ENCODE assay signal across 8 mouse cellular contexts in genomic region chr7:30552102-30553020, GRCm38 (mm10). TPM values are rescaled to one million over a fixed set of nuclear protein-coding genes. Genes with fewer than 3 reads are reported as not detected.
A peak's percentile ranks its signal among the peaks of the same experiment; 100 is the strongest.
DNase-seq lines count a peak whose midpoint lies in the region; ATAC-seq and TF ChIP-seq lines count a peak whose summit lies in the region.

Gene Hspb6 (plus strand): TSS chr7:30552178.
Gene Proser3 (minus strand): TSS chr7:30552299.

- intact Hi-C loops in heart, postnatal 25 days (cut with DNase I): no loop called here

- peak within 1 kb of the TSS; percentile 94 for H3K4me2 ChIP-seq in forebrain, embryonic 15.5 days (replicated peaks)

- DNase-seq in ES-E14 (ENCODE audit: low read depth, low spot score): peak; percentile 99
- peak; percentile 98 for DNase-seq in cerebellum, adult 11-12 months
- peak; percentile 95 for DNase-seq in heart, postnatal 25 days (ENCODE audit: low spot score)
- DNase-seq in layer of hippocampus, adult 18-20 months (ENCODE audit: low spot score in 2 of 2): peak; percentile 95 to 99
- peak; percentile 96 for DNase-seq in lung, adult 2 months
- peak; percentile 92 to 96 for DNase-seq in thymus, adult 18-20 months

- H3K27ac ChIP-seq in ES-E14 (ENCODE audit: insufficient read depth, low read depth, low read length, poor library complexity, severe bottlenecking): peak within 1 kb of the TSS; percentile 95
- H3K27ac ChIP-seq in forebrain, embryonic 15.5 days (replicated peaks): peak within 1 kb of the TSS; percentile 99

- H3K4me1 ChIP-seq in ES-E14 (ENCODE audit: control insufficient read depth in 2 of 2, insufficient read depth in 2 of 2, low read length in 2 of 2, poor library complexity in 1 of 2): peaks cover 0 to 8% of the 10 kb centered on the region in 2 experiments; a peak in 2 of 4 replicates
- peaks cover 21% of the 10 kb centered on the region for H3K4me1 ChIP-seq in forebrain, embryonic 15.5 days
- no peaks in the 10 kb centered on the region for H3K4me1 ChIP-seq in lung, adult 2 months (ENCODE audit: control insufficient read depth, insufficient read depth, low read length)

- peak within 1 kb of the TSS; percentile 85 for H3K9ac ChIP-seq in ES-E14 (ENCODE audit: insufficient read depth, low read depth, low read length, poor library complexity, severe bottlenecking)
- peak within 1 kb of the TSS; percentile 66 for H3K9ac ChIP-seq in forebrain, embryonic 15.5 days (replicated peaks)

- H3K9me3 ChIP-seq in ES-E14 (ENCODE audit: control insufficient read depth, insufficient read depth, low read depth, low read length): no peaks in the 10 kb centered on the region
- no peaks in the 10 kb centered on the region for H3K9me3 ChIP-seq in forebrain, embryonic 15.5 days

- H3K4me3 ChIP-seq in ES-E14 (ENCODE audit: insufficient read depth in 1 of 2, low read depth in 1 of 2, low read length in 2 of 2, poor library complexity in 1 of 2, severe bottlenecking in 1 of 2): peak within 1 kb of the TSS; percentile 89 to 95
- H3K4me3 ChIP-seq in forebrain, embryonic 15.5 days: peak within 1 kb of the TSS; percentile 74
- peak within 1 kb of the TSS; percentile 84 for H3K4me3 ChIP-seq in lung, adult 2 months (replicated peaks; ENCODE audit: extremely low read depth, low read depth, low read length)

- TF ChIP-seq POLR2A in lung, adult 2 months (IDR thresholded peaks at IDR 0.05; ENCODE audit: borderline replicate concordance, extremely low read depth, low read depth, low read length): peak; percentile 93; the same call in 1 of the 2 replicates

- no peaks in the 10 kb centered on the region for H3K27me3 ChIP-seq in forebrain, embryonic 15.5 days

- peaks cover 18% of the 10 kb centered on the region for H3K36me3 ChIP-seq in ES-E14 (ENCODE audit: control insufficient read depth, insufficient read depth, low read length, poor library complexity, severe bottlenecking)
- peaks cover 41% of the 10 kb centered on the region for H3K36me3 ChIP-seq in forebrain, embryonic 15.5 days

- in situ Hi-C loops in ES-E14 (cut with MboI; ENCODE audit: low sequenced_read_pairs in 2 of 2, unreplicated experiment in 2 of 2): no loop called here

- whole genome bisulfite sequencing in forebrain, embryonic 15.5 days: 1% methylated on average over 44 of the region's 44 CpGs
- WGBS in lung, adult 2 months: under 1% methylated on average over 44 of the region's 44 CpGs

- 0 out of 2 replicates have a peak, but pooled peaks have one; percentile 5 for TF ChIP-seq CTCF in lung, adult 2 months (IDR thresholded peaks at IDR 0.05; ENCODE audit: insufficient read depth, low read length)

- peak; percentile 96 for ATAC-seq in forebrain, embryonic 15.5 days (replicated peaks)
- peak; percentile 95 for ATAC-seq in neutrophil, adult 5-6 weeks (ENCODE audit: extremely low read depth, insufficient number of reproducible peaks, low FRiP score, poor library complexity, severe bottlenecking)

TF ChIP-seq in ES-E14, 5 proteins besides CTCF, POLR2A, EP300 and RAD21:
- peak; percentile 70; the same call in 1 of the 2 replicates for TF ChIP-seq HCFC1 (IDR thresholded peaks at IDR 0.05; ENCODE audit: borderline replicate concordance, insufficient read depth, low read length)
- TF ChIP-seq ZNF384 (IDR thresholded peaks at IDR 0.05; ENCODE audit: low read depth, low read length): no peak
- peak; percentile 86 for TF ChIP-seq CHD2 (IDR thresholded peaks at IDR 0.05; ENCODE audit: low read depth, low read length)

RNA-seq across cellular contexts. Expression of gene Hspb6, which starts in this region (rescaled TPM):
- 1.6 and 4.1 TPM in 2 replicates for total RNA-seq in ES-E14 (2012; rRNA removed)
- 9.3 and 10.4 TPM in 2 replicates for polyA plus RNA-seq in forebrain, embryonic 15.5 days (2015; fragmentation: Nextera tagmentation; extraction: Ambion mirVana)
- 100 to 1,000 TPM; 720 to 731 TPM for total RNA-seq in heart, postnatal 25 days (2021)
- 1 to 10 TPM; 2.6 to 2.9 TPM for total RNA-seq in layer of hippocampus, adult 18-20 months (2021)
- 50.5 and 129 TPM in 2 replicates for polyA plus RNA-seq in lung, adult 2 months (2012; rRNA removed)
- total RNA-seq in neutrophil, adult 5-6 weeks (2017): 3.7 and 5.3 TPM in 2 replicates

RNA-seq across cellular contexts. Expression of gene Proser3, which starts in this region (rescaled TPM):
- 6.8 and 10.8 TPM in 2 replicates for total RNA-seq in ES-E14 (2012; rRNA removed)
- 12.3 and 13.9 TPM in 2 replicates for polyA plus RNA-seq in forebrain, embryonic 15.5 days (2015; fragmentation: Nextera tagmentation; extraction: Ambion mirVana)
- 1 to 10 TPM; 4.5 to 4.7 TPM for total RNA-seq in heart, postnatal 25 days (2021)
- 1 to 10 TPM; 4.4 to 5.2 TPM for total RNA-seq in layer of hippocampus, adult 18-20 months (2021)
- polyA plus RNA-seq in lung, adult 2 months (2012; rRNA removed): 10.2 and 12.4 TPM in 2 replicates
- 6.8 and 7.8 TPM in 2 replicates for total RNA-seq in neutrophil, adult 5-6 weeks (2017)

Comparison
In these comparisons a context has a peak if more than half of its experiments do, and no peak if none do; other contexts are left out.
1. Peak in every context shown above with its lines: DNase-seq, ATAC-seq, H3K4me3 ChIP-seq and H3K27ac ChIP-seq.
2. RNA of gene Hspb6 (total RNA-seq): 720 to 731 TPM in heart, postnatal 25 days; 3.7 to 5.3 TPM in neutrophil, adult 5-6 weeks, 2.6 to 2.9 TPM in layer of hippocampus, adult 18-20 months and 1.6 to 4.1 TPM in ES-E14; every median in the first group is over 100 times any median in the second.